Mouse (Mus musculus): ENCODE data around the gene Vmn1r165. TPM values are rescaled to one million over a fixed set of nuclear protein-coding genes. Genes with fewer than 3 reads are reported as not detected.
"Not testable (repeated sequence)": the region's sequence is repeated elsewhere in the genome, so short reads cannot be mapped to it uniquely, and the experiment has no call there.

The Vmn1r165 gene
- not detected for total RNA-seq (2022)

DNA sequence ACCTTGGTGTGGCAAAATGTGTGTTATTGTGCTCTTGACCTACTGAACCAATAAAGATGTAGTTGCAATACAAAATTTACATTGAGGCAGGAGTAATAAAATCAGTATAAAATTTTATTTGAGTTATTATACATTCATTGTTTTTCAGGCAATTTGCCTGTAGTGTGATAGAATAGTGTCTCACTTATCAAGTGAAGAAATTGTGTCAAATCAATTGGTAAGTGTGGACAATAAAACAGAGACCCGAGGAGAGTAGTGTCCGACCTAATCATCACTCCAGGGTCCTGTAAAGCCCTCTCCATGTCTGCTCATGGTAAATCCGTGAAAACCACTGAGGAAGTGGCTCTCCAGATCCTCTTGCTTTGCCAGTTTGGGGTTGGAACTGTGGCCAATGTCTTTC, at the start of gene Vmn1r165:
Gene Vmn1r165, plus strand, starts transcription at position 301 of the 400 bp plus-strand sequence.
- DNase-seq (ENCODE audit: low spot score in 2 of 2) = not testable (repeated sequence)

DNA sequence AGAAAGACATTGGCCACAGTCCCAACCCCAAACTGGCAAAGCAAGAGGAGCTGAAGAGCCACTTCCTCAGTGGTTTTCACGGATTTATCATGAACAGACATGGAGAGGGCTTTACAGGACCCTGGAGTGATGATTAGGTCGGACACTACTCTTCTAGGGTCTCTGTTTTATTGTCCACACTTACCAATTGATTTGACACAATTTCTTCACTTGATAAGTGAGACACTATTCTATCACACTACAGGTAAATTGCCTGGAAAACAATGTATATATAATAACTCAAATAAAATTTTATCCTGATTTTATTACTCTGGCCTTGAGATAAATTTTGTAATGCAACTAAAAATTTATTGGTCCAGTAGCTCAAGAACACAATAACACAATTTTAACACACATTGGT, 34.5 kb downstream of the Vmn1r165 start, which contains the start of gene Vmn1r166:
Gene Vmn1r166, minus strand, starts transcription at position 101 of the 400 bp plus-strand sequence.
- DNase-seq (ENCODE audit: low spot score in 2 of 2) = not testable (repeated sequence)

Other genes with a start within 250 kb of the Vmn1r165 start
- gene Gm4214, start 232.7 kb upstream of the Vmn1r165 start, total RNA-seq (2022) = not detected
- gene Gm4216, start 197.4 kb upstream of the Vmn1r165 start, total RNA-seq (2022) = not detected
- not detected for gene Vmn1r163, start 161.8 kb upstream of the Vmn1r165 start, total RNA-seq (2022)
- gene Gm8720, start 149.9 kb upstream of the Vmn1r165 start, total RNA-seq (2022) = not detected
- gene Gm10662, start 72.9 kb upstream of the Vmn1r165 start, total RNA-seq (2022) = not detected
- gene Vmn1r166, start 34.4 kb downstream of the Vmn1r165 start, total RNA-seq (2022) = not detected
- not detected for gene Gm6902, start 61.6 kb downstream of the Vmn1r165 start, total RNA-seq (2022)
- not detected for gene Nlrp4e, start 83.9 kb downstream of the Vmn1r165 start, total RNA-seq (2022)
- under 1 TPM in 1 of 4 experiments, not detected in 3; 0.25 TPM for gene Nlrp5, start 168.6 kb downstream of the Vmn1r165 start, total RNA-seq (2022)

Measured in layer of hippocampus, adult 8-10 months (tissue).